Mouse (Mus musculus) CD8-positive naive resting alpha-beta T cell, adult 2 months (primary cell): ENCODE measurements around the gene Rrp12.
A peak's percentile ranks its signal among the peaks of the same experiment; 100 is the strongest.
"Not testable (repeated sequence)": the region's sequence is repeated elsewhere in the genome, so short reads cannot be mapped to it uniquely, and the experiment has no call there.

Experiments
- DNase-seq, 2 experiments: peaks; one replicate each; pipeline ENCODE4 v3.0.0; 2022; ENCODE audit warnings: low read depth in 2 of 2, low spot score in 2 of 2

The Rrp12 gene

DNA sequence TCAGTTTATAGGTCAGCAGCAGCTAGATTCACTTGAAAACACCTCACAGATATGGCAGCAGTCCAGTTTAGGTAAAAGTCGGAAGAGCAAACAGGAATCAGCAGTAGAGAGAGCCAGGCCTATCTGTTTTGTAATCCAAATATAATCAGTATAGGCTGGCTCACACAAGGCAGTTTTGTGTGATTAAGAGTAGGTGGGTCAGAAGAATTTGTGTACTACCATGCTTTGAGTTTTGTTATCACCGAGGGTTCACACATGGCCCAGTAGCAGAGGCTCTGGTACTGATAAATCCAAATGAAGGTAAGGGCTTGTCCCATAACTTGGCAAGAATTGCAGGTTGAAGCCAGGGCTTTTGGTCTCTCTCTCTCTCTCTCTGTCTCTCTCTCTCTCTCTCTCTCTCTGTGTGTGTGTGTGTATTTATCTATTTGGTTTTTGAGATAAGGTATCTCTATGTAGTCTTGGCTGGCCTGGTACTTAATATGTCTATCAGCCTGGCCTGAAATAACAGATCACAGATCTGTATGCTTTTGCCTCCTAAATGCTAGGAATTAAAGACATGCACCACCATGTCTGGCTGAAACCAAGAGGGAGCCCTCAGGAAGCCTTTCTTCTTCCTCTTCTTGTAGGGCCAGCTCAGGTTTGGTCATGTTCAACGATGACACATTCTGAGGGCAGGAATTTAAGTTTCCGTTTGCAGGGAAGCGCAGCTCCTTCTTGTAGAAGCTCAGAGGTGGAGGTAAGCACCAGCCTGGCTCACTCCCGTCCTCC is 10.5 kb upstream of the Rrp12 start:
- DNase-seq, result no peak

DNA sequence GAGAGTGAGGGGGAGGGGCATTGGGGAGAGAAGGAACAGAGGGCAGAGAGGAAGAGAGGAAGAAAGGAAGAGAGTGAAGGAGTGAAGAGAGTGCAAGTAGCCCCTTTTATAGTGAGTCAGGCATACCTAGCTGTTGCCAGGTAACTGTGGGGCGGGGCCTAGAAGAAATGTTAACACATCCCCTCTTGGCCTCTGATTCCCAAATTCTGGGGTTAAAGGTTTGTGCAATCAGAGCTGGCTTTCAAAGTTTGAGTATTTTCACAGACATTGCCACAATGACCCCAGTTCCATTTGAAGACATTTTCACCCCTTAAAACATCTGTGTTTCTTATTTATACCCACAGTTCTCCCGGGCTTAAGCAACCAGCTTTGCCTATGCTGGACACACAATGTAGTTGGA is 9.3 kb upstream of the Rrp12 start:
- no peak for DNase-seq

DNA sequence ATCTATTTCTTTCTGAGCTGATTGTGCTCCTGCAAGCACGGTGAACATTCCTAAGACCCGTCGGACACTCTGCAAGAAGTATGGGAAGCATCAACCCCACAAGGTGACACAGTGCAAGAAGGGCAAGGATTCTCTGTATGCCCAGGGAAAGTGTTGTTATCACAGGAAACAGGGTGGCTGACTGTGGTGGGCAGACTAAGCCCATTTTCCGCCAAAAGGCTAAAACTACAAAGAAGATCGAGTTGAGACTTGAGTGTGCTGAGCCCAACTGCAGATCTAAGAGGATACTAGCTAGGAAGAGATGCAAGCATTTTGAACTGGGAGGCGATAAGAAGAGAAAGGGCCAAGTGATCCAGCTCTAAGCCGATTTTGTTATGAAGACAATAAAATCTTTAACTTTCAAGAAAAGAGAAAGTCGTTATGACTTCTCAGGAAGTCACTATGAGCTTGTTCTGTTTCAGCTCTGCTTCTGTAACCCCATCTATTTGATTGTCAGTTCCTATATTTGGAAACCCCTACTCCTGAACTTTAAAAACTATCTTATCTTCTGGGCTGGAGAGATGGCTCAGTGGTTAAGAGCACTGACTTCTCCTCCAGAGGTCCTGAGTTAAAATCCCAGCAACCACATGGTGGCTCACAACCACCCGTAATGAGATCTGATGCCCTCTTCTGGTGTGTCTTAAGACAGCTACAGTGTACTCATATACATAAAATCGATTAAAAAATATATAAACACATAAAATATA is 7.0 kb upstream of the Rrp12 start:
- DNase-seq, result no peak

DNA sequence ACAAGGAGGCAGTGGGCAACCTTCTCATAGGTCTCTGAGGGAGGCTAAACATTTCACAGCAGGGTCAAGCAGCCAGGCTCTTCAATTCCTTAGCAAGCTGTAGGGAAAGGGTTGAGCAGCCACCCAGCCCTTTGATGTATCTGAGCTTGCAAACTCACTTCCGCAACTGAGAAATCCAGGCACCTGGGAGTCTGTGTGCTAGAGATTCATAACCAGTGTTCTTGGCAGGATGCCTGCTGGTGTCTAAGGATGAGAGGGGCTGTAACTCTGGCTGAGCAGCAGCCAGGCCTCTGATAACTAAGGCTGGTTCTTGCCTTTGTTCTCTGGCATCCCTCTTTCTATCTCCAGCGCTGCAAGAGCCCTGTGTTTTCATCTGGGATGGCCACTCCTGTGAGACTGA is 5.7 kb upstream of the Rrp12 start:
- DNase-seq, result no peak

DNA sequence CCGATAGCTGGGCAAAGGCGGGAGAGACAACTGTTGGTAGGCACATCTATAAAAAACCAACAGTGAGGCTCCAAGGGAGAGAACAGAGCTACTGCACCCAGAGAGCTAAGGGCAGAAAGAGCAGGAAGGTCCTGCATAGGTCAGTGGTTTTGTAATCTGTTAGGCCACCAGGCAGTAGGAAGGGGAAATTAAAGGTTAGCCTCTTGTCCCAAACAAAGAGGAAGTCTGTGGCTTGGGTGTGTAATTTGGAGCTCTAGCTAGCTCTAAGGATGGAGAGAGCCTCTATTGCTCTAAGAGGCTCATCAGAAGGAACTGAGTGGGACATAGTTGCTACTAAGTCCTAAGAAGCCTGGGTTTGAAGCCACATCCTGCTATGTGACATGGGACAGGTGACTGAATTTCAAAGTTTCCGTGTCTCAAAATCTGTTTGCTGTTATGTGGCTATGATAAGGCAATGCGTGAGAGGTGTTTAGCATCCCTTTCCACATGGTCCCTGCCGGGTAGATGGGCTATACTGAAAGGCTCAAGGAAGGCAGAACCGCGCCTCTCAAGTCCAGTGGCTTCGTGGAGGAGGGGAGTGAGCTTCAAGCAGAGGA is 4.6 kb upstream of the Rrp12 start:
- no peak for DNase-seq

DNA sequence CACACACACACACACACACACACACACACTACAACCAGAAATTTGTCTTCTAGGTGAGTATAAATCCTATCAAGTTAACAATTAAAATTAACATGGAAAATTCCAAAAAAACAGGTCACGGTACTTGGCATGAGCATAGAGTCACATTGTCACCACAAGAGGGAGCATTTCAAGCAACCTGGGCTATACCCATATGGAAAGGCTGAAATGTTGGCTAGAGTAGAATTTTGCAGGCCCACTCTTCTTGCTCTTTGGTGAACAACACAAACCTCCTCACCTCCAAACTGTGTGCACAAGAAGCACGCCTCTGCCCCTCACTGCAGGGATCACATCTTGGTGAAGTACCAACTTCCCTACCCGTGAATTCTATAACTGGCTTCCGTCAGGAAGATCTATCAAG is 2.9 kb upstream of the Rrp12 start:
- peak in 1 of 2 experiments; percentile 32 for DNase-seq

DNA sequence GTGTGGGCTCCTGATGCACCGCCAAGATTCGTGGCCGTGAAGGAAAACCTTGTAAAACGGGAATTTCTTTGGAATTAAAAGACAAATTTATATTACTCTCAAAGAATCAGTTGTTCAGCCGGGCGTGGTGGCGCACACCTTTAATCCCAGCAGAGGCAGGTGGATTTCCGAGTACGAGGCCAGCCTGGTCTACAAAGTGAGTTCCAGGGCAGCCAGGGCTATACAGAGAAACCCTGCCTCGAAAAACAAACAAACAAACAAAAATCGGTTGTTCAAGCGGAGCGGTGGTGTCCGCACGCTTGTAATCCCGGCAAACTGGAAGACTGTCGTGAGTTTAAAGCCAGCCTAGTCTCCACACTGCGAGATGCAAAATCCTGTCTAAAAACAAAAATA is 342 bp upstream of the Rrp12 start:
- DNase-seq, result no peak

DNA sequence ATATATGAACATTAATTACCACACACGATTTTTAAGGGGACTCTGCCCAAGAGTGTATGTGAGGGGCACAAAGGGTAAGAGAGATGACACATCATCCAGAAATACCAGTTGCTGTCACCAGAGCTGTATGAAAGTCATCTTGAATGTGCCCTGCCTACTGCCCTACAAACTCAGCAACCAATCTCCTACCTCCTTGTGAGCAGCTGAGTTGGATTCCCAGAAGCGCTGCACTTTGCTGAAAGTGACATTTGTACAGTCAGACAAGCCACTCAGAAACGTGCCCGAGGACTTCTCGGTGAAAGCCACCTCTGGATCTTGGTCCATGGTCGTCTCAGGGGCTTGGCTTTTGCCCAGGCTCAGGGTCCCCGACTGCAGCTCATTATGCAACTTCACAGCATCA is 1.0 kb downstream of the Rrp12 start:
- no peak for DNase-seq

DNA sequence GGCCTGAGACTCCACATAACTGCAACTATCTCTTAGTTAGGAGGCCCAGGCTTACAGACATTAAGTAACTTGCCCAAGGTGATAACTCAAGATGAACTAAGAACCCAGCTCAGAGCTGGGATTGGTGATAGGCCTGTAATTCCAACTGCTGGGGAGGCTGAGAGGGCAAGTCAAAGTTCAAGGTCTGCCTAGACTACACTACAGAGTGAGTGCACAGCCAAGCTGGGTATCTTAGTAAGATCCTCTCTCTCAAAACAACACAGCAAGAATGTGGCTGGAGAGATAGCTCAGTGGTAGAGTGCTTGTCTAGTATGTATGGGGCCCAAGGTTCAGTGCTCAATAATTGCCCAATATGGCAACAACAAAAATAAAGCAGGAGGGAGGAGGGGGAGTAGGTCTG is 7.8 kb downstream of the Rrp12 start:
- DNase-seq, result no peak

DNA sequence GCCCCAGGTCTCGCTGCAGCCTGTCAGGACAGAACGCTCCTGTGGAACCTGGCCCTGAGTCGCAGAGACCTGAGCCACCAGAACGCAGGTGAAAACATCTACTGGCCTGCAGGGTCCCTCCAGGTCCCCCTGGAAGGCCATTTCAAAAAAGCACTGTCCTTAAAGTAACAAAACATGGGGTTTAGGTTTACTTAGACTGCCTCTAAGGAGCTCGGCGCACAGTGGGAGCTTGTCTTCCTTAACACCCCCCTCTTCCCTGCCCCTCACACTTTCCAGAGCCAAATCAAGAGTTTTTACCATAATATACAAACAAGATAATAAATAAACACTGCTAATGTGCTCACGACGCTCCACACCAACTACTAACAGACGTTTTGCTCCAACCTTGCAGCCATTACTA is 12.1 kb downstream of the Rrp12 start:
- DNase-seq, result no peak

DNA sequence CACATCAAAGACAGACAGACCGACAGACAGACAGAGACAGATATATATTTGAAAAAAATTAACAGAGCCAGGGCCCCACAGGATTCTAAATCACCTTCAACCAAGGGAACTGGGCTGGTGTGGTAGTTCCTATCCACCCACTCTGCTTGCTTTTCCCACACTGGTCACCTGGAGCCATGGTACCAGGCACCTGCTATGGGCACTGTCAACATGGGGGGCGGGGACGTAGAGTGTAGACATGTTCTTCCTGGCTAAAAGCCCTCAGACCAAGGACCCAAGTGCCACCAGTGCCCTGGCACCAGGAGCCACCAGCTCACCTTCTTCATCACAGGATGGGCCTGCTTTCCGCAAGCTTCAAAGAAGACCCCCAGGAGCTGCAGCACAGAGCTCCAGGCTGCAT is 14.1 kb downstream of the Rrp12 start:
- DNase-seq, result no peak

DNA sequence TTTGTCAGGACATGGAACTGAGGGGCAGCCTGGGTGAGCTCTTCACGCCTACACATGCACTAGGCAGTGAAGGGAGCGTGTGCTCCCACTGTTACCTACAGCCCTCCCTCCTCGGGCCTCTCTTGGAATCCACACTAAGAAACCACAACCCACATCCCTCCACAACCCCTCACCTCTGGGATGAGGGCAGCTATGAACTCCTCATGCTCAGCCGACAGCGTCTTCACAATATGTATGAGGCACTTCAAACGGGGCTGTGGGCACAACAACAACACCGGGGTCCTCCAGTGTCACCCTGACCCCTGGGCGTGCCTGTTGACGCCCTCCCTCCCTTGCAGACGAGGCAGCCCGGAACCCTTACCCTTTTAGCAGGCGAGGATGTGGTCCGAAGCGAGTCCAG is 21.6 kb downstream of the Rrp12 start:
- DNase-seq, result peak; percentile 53 to 72

DNA sequence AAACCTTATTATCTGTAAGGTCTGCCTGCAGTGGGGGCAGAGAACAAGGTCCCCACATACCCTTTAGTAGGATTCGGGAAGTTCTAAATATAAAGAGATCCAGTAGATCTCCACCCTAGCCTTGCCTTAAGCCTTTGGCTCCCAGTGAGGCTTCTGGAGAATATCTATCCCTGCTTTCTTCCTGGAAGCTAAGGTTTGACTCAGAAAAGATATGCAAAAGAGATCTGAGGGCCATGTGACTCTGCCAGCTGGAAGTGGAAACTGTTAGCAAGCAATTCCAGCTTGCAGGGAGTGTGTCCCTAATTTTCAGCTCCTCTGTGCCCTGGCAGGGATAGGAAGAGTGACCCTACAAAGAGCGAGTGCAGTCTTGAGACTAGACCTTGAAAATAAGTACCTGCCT is 23.7 kb downstream of the Rrp12 start:
- no peak for DNase-seq

DNA sequence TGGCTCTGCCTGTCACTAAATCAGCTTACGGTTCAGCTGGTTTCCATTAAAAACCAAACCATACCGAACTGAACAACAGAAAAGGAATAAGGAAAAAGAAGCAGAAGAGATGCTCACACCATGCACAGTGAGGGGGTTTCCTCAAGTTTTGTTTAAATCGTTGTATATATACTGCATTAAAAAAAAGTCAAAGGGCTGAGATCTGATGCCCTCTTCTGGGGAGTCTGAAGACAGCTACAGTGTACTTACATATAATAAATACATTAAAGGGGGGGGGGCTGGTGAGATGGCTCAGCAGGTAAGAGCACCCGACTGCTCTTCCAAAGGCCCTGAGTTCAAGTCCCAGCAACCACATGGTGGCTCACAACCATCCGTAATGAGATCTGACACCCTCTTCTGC is 26.0 kb downstream of the Rrp12 start:
- DNase-seq, result not testable (repeated sequence)

DNA sequence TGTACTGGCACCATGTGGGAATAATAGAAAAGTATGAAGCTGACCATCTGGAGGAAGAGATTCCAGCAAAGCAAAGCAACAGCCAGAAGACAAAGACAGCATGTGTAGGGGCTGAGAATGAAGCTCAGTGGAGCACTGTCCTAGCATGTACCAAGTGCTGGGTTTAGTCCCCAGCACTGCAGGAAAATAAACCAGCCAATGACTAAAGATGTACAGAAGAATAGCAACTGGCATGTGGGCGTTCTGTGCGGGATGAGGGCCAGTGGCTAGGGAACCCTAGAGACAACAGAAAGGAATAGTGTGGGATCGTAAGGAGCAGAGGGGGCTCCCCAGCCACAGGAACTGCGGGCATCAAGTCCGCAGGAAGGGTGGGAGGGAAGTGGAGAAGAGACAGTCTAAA is 26.7 kb downstream of the Rrp12 start:
- DNase-seq, result no peak

DNA sequence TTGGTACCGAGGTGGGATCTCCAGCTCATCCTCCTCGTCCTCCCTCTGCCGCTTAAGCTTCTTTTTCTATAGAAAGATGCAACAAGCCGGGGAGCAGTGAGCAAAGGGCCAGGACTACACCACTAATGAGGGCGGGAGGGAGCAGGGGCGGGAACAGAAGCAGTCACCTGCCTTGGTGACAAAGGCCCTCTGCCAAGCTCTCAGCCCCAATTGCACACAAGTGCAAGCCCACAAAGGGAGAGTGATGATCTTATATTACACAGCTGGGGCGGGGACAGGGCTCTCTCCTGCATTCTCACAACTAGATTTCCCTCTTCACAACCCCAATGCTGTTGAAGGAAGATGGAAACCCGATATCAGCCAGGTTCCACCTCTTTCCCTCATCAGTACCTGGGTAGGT is 29.3 kb downstream of the Rrp12 start:
- no peak for DNase-seq

DNA sequence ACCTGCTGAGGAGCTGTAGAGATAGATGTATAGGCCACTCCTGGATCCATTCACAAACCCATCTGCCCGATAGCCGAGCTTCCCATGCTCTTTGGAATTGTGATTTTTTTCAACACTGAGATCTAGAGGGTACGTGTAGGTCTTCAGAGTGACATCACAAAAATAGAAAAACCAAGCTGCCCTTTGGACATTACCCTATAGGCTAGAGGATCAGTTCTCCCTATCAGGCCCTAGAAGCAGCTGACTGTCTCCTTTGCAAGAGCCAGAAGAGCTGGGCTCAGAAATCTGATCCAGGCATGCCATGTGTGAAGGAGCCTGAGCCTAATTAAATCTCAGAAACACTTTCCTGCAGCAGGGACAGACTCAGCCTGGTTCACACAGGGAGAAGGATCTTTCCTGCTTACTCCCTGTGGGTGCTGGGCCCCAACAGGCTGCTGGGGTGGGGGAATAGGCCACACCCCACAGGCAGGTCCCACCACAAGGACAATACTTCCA is 38.1 kb downstream of the Rrp12 start:
- DNase-seq, result no peak

DNA sequence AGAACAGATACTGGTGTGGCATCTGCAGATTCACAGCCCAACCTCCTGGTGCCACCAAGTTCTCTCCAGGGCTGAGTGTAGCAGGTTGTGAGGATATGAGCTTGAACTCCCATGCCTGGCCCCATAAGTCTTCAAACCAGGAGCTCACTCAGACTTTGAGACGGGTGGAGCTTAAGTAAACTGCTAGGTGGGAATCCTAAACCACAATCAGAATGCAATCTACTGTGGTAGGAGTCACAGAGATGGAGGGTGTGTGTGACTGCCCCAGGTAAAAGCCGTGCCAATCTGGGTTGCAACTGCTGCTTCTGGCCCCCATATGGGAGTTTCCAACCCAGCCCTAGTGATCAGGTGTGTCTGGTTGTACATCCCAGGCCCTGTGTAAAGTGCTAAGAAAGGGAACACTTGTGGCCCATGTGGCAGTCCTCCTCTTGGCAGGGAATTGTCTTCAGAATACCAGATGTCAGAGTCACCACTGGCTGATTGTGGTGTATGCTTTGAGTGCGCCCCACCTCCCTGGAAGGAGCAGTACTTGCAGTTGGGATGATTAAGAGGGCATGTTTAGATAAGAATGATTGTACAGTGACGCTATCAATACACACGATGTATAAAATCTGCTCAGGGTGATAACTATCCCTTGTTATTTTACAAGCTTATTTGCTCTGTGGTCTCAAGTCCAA is 38.7 kb downstream of the Rrp12 start:
- no peak for DNase-seq

DNA sequence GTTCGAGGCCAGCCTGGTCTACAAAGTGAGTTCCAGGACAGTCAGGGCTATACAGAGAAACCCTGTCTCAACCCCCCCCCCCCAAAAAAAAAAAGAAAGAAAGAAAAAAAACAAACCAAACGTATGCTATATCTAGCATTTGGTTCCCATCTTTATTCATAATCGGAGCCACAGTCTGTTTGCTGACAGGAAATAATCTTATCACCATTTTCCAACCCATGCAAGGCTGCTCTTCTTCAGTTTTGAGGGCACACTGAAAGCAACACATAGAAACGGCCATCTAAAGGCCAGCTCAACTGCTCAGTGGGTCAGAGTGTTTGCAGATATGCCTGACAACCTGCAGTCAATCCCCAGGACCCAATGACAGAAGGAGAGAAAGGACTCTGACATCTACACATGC is 43.5 kb downstream of the Rrp12 start:
- no peak for DNase-seq

DNA sequence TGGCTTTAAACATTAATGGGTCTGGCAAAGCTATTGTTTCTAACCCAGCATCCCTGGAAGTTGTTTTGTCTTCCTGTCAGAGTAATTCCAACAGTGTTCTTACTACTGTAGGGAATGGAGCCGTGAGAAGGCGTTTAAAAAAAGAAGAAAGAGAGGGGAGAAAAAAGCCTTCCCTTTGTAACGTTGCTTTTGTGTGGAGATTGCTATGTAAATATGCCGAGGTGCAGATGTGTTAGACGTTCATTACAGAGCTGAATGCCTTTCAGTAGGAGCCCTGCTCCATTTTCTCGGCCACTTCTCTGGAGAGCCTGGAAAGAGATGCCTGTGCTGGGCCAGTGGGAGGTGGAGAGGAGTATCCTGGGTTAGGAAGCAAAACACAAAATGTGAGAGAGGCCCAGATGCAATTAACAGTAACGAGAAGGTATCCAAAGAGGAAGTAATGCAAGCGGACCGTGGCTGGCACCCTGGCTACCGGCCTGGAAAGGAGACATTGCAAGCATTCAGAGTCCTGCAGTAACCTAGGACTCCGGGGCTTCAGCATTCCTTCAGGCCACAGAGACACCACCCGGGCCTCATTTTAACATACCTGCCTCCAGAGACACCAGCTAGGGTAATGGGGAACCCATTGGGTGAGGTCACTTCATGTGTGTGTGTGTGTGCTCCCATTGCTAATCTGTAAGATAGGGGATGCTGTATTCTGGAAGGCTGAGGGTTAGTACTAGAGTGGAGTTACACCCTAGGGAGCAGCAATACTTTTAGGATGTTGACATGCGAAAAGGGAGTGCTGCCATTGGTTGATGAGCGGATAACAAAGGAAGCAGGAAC is 45.0 kb downstream of the Rrp12 start:
- no peak for DNase-seq
